8 mouse cellular contexts compared by ENCODE assay signal in genomic region chr4:136886101-136886500, GRCm38 (mm10). TPM values are rescaled to one million over a fixed set of nuclear protein-coding genes. Genes with fewer than 3 reads are reported as not detected.
DNase-seq lines count a peak whose midpoint lies in the region; ATAC-seq and TF ChIP-seq lines count a peak whose summit lies in the region.

C1qb (minus strand) TSS chr4:136886187.

- TF ChIP-seq EP300 in stomach, postnatal 0 days (optimal IDR thresholded peaks at IDR 0.05) = no peak

- DNase-seq in ES-E14 (ENCODE audit: low read depth, low spot score) = no peak
- DNase-seq in adrenal gland, postnatal 10 days = no peak
- DNase-seq in gastrocnemius, postnatal 10 days = no peak
- DNase-seq in liver = peak; percentile 22
- no peak for DNase-seq in stomach, postnatal 0 days (ENCODE audit: low spot score)
- no peak for DNase-seq in urinary bladder, postnatal 14 days (ENCODE audit: low spot score)
- DNase-seq in spleen, postnatal 4 days (ENCODE audit: low spot score in 2 of 2) = no peak

- no peak within 1 kb of the TSS; the same call in 1 of the 2 replicates for H3K27ac ChIP-seq in ES-E14 (ENCODE audit: insufficient read depth, low read depth, low read length, poor library complexity, severe bottlenecking)
- H3K27ac ChIP-seq in hindbrain, embryonic 15.5 days (replicated peaks) = no peak within 1 kb of the TSS
- no peak within 1 kb of the TSS for H3K27ac ChIP-seq in stomach, postnatal 0 days (replicated peaks)

- ATAC-seq in hindbrain, embryonic 15.5 days (ENCODE audit: low FRiP score, low read depth) = no peak
- ATAC-seq in stomach, postnatal 0 days (ENCODE audit: low FRiP score, low TSS enrichment) = peak; percentile 49; the same call in 1 of the 2 replicates

- H3K27me3 ChIP-seq in hindbrain, embryonic 15.5 days = peaks cover under 1% of the 10 kb centered on the region; the same call in 1 of the 2 replicates
- no peaks in the 10 kb centered on the region for H3K27me3 ChIP-seq in stomach, postnatal 0 days (ENCODE audit: control insufficient read depth, insufficient read depth, low read length)

- no peaks in the 10 kb centered on the region for H3K9me3 ChIP-seq in ES-E14 (ENCODE audit: control insufficient read depth, insufficient read depth, low read depth, low read length)
- no peaks in the 10 kb centered on the region for H3K9me3 ChIP-seq in hindbrain, embryonic 15.5 days
- no peaks in the 10 kb centered on the region for H3K9me3 ChIP-seq in stomach, postnatal 0 days (ENCODE audit: control insufficient read depth, low read length)

- H3K36me3 ChIP-seq in ES-E14 (ENCODE audit: control insufficient read depth, insufficient read depth, low read length, poor library complexity, severe bottlenecking) = no peaks in the 10 kb centered on the region
- no peaks in the 10 kb centered on the region for H3K36me3 ChIP-seq in hindbrain, embryonic 15.5 days
- no peaks in the 10 kb centered on the region for H3K36me3 ChIP-seq in stomach, postnatal 0 days (ENCODE audit: control insufficient read depth, insufficient read depth, low read length)

- no peaks in the 10 kb centered on the region for H3K4me1 ChIP-seq in ES-E14 (ENCODE audit: control insufficient read depth in 2 of 2, insufficient read depth in 2 of 2, low read length in 2 of 2, poor library complexity in 1 of 2)
- H3K4me1 ChIP-seq in hindbrain, embryonic 15.5 days (replicated peaks) = no peaks in the 10 kb centered on the region; the same call in 1 of the 2 replicates
- H3K4me1 ChIP-seq in stomach, postnatal 0 days (replicated peaks; ENCODE audit: control insufficient read depth, insufficient read depth) = no peaks in the 10 kb centered on the region

- in situ Hi-C loops in ES-E14 (cut with MboI; ENCODE audit: low sequenced_read_pairs in 2 of 2, unreplicated experiment in 2 of 2) = no loop called here

- H3K9ac ChIP-seq in ES-E14 (ENCODE audit: insufficient read depth, low read depth, low read length, poor library complexity, severe bottlenecking) = no peak within 1 kb of the TSS
- no peak within 1 kb of the TSS for H3K9ac ChIP-seq in hindbrain, embryonic 15.5 days
- no peak within 1 kb of the TSS; the same call in 1 of the 2 replicates for H3K9ac ChIP-seq in stomach, postnatal 0 days (ENCODE audit: low read length)

- TF ChIP-seq CTCF in stomach, postnatal 0 days (IDR thresholded peaks at IDR 0.05; ENCODE audit: low read depth) = no peak

- WGBS in hindbrain, embryonic 15.5 days = 83% methylated on average over 7 of the region's 7 CpGs
- WGBS in stomach, postnatal 0 days = 71% methylated on average over 7 of the region's 7 CpGs

- no peak within 1 kb of the TSS for H3K4me2 ChIP-seq in hindbrain, embryonic 15.5 days
- H3K4me2 ChIP-seq in stomach, postnatal 0 days (replicated peaks; ENCODE audit: low read depth) = no peak within 1 kb of the TSS

- no peak within 1 kb of the TSS for H3K4me3 ChIP-seq in ES-E14 (ENCODE audit: insufficient read depth in 1 of 2, low read depth in 1 of 2, low read length in 2 of 2, poor library complexity in 1 of 2, severe bottlenecking in 1 of 2)
- H3K4me3 ChIP-seq in hindbrain, embryonic 15.5 days = no peak within 1 kb of the TSS
- no peak within 1 kb of the TSS for H3K4me3 ChIP-seq in stomach, postnatal 0 days (ENCODE audit: low read depth, low read length)

TF ChIP-seq in ES-E14, 5 proteins besides CTCF, POLR2A, EP300 and RAD21:
- TF ChIP-seq CHD2 (IDR thresholded peaks at IDR 0.05; ENCODE audit: low read depth, low read length) (no peak), MAFK (IDR thresholded peaks at IDR 0.05; ENCODE audit: insufficient read depth, low read depth, low read length) (0 out of 2 replicates have a peak, but pooled peaks have one; percentile 35), HCFC1 (IDR thresholded peaks at IDR 0.05; ENCODE audit: borderline replicate concordance, insufficient read depth, low read length) (no peak), ZC3H11A (IDR thresholded peaks at IDR 0.05; ENCODE audit: borderline replicate concordance, low read depth, low read length) (no peak)

RNA-seq across cellular contexts. Expression of gene C1qb, which starts in this region (rescaled TPM):
- not detected in 2 replicates for total RNA-seq in ES-E14 (2012; rRNA removed)
- total RNA-seq in adrenal gland, postnatal 10 days (2021) = 10 to 100 TPM; 30.0 to 42.6 TPM
- 10 to 100 TPM; 22.0 to 23.2 TPM for total RNA-seq in gastrocnemius, postnatal 10 days (2021)
- 42.6 and 56.4 TPM in 2 replicates for polyA plus RNA-seq in hindbrain, embryonic 15.5 days (2015; fragmentation: Nextera tagmentation; extraction: Ambion mirVana)
- 79.6 and 80.6 TPM in 2 replicates for polyA plus RNA-seq in stomach, postnatal 0 days (2015; fragmentation: Nextera tagmentation; extraction: Ambion mirVana)

Comparison
In these comparisons a context has a peak if more than half of its experiments do, and no peak if none do; other contexts are left out.
1. RNA of gene C1qb (total RNA-seq): 30.0 to 42.6 TPM in adrenal gland, postnatal 10 days and 22.0 to 23.2 TPM in gastrocnemius, postnatal 10 days; not detected in ES-E14; every median in the first group is over 10 times any median in the second.